In genomic region chr17:30582313-30582712, GRCm38 (mm10) we compare ENCODE assay signal across 22 mouse cellular contexts. TPM values are rescaled to one million over a fixed set of nuclear protein-coding genes. Genes with fewer than 3 reads are reported as not detected.
DNase-seq lines count a peak whose midpoint lies in the region; ATAC-seq and TF ChIP-seq lines count a peak whose summit lies in the region.
"Had no signal": no experiment of that assay in that cellular context is flagged by ENCODE, and none has a peak within 500 bp of the region (broad histone marks: within the 10 kb centered on the region; RNA-seq: fewer than 3 reads in every experiment).

No protein-coding gene starts in this region.

- no peaks in the 10 kb centered on the region for H3K27me3 ChIP-seq in heart, adult 2 months (ENCODE audit: control insufficient read depth, insufficient read depth, low read length)
- H3K27me3 ChIP-seq in liver, embryonic 14.5 days (ENCODE audit: control insufficient read depth, insufficient read depth, low read length) = no peaks in the 10 kb centered on the region
- H3K27me3 ChIP-seq in MEL (ENCODE audit: control insufficient read depth in 1 of 2, insufficient read depth in 2 of 2, low read length in 2 of 2) = no peaks in the 10 kb centered on the region
- H3K27me3 ChIP-seq: embryonic facial prominence, embryonic 12.5 days; heart, embryonic 15.5 days; hindbrain, embryonic 13.5 days had no signal

- no peaks in the 10 kb centered on the region for H3K79me2 ChIP-seq in heart, adult 2 months (replicated peaks; ENCODE audit: control insufficient read depth, insufficient read depth, low read length)
- H3K79me2 ChIP-seq in MEL (ENCODE audit: control insufficient read depth, insufficient read depth, low read length, poor library complexity) = no peaks in the 10 kb centered on the region

- no peak overlapping the region for H3K27ac ChIP-seq in heart, adult 2 months
- H3K27ac ChIP-seq in liver, embryonic 14.5 days = no peak overlapping the region
- no peak overlapping the region for H3K27ac ChIP-seq in MEL (ENCODE audit: control insufficient read depth, low read depth, low read length)
- H3K27ac ChIP-seq: embryonic facial prominence, embryonic 12.5 days; heart, embryonic 15.5 days; hindbrain, embryonic 13.5 days; hindbrain, postnatal 0 days had no signal

- no peak overlapping the region for H3K4me2 ChIP-seq in liver, embryonic 14.5 days (ENCODE audit: low read depth)
- H3K4me2 ChIP-seq: embryonic facial prominence, embryonic 12.5 days; heart, embryonic 11.5 days; heart, embryonic 15.5 days; hindbrain, embryonic 13.5 days had no signal

- no peaks in the 10 kb centered on the region for H3K36me3 ChIP-seq in heart, adult 2 months (ENCODE audit: control insufficient read depth, insufficient read depth, low read length)
- no peaks in the 10 kb centered on the region for H3K36me3 ChIP-seq in liver, embryonic 14.5 days (replicated peaks; ENCODE audit: control insufficient read depth, insufficient read depth, low read depth)
- no peaks in the 10 kb centered on the region for H3K36me3 ChIP-seq in MEL (ENCODE audit: control insufficient read depth in 1 of 2, insufficient read depth in 2 of 2, low read length in 2 of 2)
- H3K36me3 ChIP-seq: embryonic facial prominence, embryonic 12.5 days; heart, embryonic 15.5 days; hindbrain, embryonic 13.5 days had no signal

- no peak for TF ChIP-seq EP300 in heart, adult 2 months (IDR thresholded peaks at IDR 0.05; ENCODE audit: insufficient read depth, low read depth, low read length)
- no peak for TF ChIP-seq EP300 in liver, embryonic 14.5 days (IDR thresholded peaks at IDR 0.05; ENCODE audit: low read depth)
- TF ChIP-seq EP300 in MEL (IDR thresholded peaks at IDR 0.05; ENCODE audit: low read depth in 1 of 2, low read length in 2 of 2) = no peak

- H3K9me3 ChIP-seq in liver, embryonic 14.5 days (ENCODE audit: control insufficient read depth, low read length) = no peaks in the 10 kb centered on the region
- no peaks in the 10 kb centered on the region for H3K9me3 ChIP-seq in MEL (replicated peaks; ENCODE audit: insufficient read depth, low read length)
- H3K9me3 ChIP-seq: embryonic facial prominence, embryonic 12.5 days; G1E; heart, embryonic 15.5 days; hindbrain, embryonic 13.5 days had no signal

- DNase-seq in heart, adult 2 months = no peak
- no peak for DNase-seq in heart, adult 9 months (ENCODE audit: low spot score in 2 of 2)
- DNase-seq in liver, embryonic 14.5 days (ENCODE audit: low read depth in 3 of 3, low spot score in 3 of 3) = no peak
- DNase-seq in liver (no peak), MEL (ENCODE audit: low read depth, low spot score) (peak; percentile 41)
- no peak for DNase-seq in frontal cortex, postnatal 10 days (ENCODE audit: low spot score in 2 of 2)
- DNase-seq in right cerebral cortex, adult 18-20 months = no peak
- DNase-seq: adrenal gland, postnatal 14 days; cerebellum, adult 11-12 months; cerebellum, adult 9-10 months; cerebellum, postnatal 25 days; gastrocnemius, postnatal 36 days; heart, adult 11 months; heart, postnatal 14 days had no signal

- no peaks in the 10 kb centered on the region for H3K4me1 ChIP-seq in heart, adult 2 months (ENCODE audit: control insufficient read depth, insufficient read depth, low read length)
- H3K4me1 ChIP-seq in liver, embryonic 14.5 days (replicated peaks; ENCODE audit: control insufficient read depth in 2 of 2, insufficient read depth in 2 of 2, low read length in 1 of 2) = peaks cover 0 to 4% of the 10 kb centered on the region in 2 experiments; a peak in 1 of 4 replicates
- H3K4me1 ChIP-seq in MEL (ENCODE audit: control insufficient read depth in 1 of 2, insufficient read depth in 2 of 2, low read length in 2 of 2) = no peaks in the 10 kb centered on the region
- H3K4me1 ChIP-seq: embryonic facial prominence, embryonic 12.5 days; heart, embryonic 15.5 days had no signal

- TF ChIP-seq RAD21 in MEL (IDR thresholded peaks at IDR 0.05; ENCODE audit: low read depth, low read length) = peak; percentile 29

- no peak overlapping the region for H3K4me3 ChIP-seq in heart, adult 2 months
- no peak overlapping the region for H3K4me3 ChIP-seq in liver, embryonic 14.5 days (ENCODE audit: insufficient read depth in 1 of 2, low read depth in 2 of 2, low read length in 2 of 2)
- H3K4me3 ChIP-seq in MEL (ENCODE audit: control insufficient read depth in 1 of 2, insufficient read depth in 1 of 2, low read depth in 2 of 2, low read length in 2 of 2) = no peak overlapping the region
- H3K4me3 ChIP-seq: embryonic facial prominence, embryonic 12.5 days; heart, embryonic 15.5 days; hindbrain, embryonic 13.5 days had no signal

- TF ChIP-seq CTCF in heart, adult 2 months (IDR thresholded peaks at IDR 0.05) = peak; percentile 22
- TF ChIP-seq CTCF in liver, embryonic 14.5 days (IDR thresholded peaks at IDR 0.05; ENCODE audit: low read depth) = peak; percentile 18; the same call in 1 of the 2 replicates
- TF ChIP-seq CTCF in MEL (IDR thresholded peaks at IDR 0.05 in 2 of 3, conservative IDR thresholded peaks at IDR 0.05 in 1 of 3; ENCODE audit: control insufficient read depth in 1 of 3, insufficient read depth in 1 of 3, low read depth in 2 of 3, low read length in 3 of 3, poor library complexity in 1 of 3, severe bottlenecking in 1 of 3) = peak in 2 of 3 experiments; percentile 25 to 50; a peak in 3 of 6 replicates

- no peak overlapping the region for H3K9ac ChIP-seq in heart, adult 2 months (ENCODE audit: low read depth, low read length)
- H3K9ac ChIP-seq in liver, embryonic 14.5 days (replicated peaks) = no peak overlapping the region
- no peak overlapping the region for H3K9ac ChIP-seq in MEL (ENCODE audit: control insufficient read depth, low read depth, low read length, poor library complexity, severe bottlenecking)
- H3K9ac ChIP-seq: embryonic facial prominence, embryonic 12.5 days; heart, embryonic 15.5 days; hindbrain, embryonic 13.5 days had no signal

- WGBS in heart, adult 2 months = 87% methylated on average over 3 of the region's 3 CpGs
- WGBS in liver, embryonic 14.5 days (ENCODE audit: insufficient replicate concordance) = 61% methylated on average over 3 of the region's 3 CpGs

- TF ChIP-seq POLR2A in heart, adult 2 months (IDR thresholded peaks at IDR 0.05; ENCODE audit: insufficient read depth, low read depth, low read length) = no peak
- TF ChIP-seq POLR2A in MEL (IDR thresholded peaks at IDR 0.05; ENCODE audit: control insufficient read depth in 1 of 2, insufficient read depth in 1 of 2, low read depth in 1 of 2, low read length in 2 of 2, poor library complexity in 1 of 2) = no peak

- no peak for ATAC-seq in liver, embryonic 14.5 days (ENCODE audit: insufficient read depth)
- ATAC-seq: activated CD4-positive, CD25-positive, alpha-beta regulatory T cell, adult 4 months; forebrain, embryonic 16.5 days; hindbrain, postnatal 0 days had no signal

- intact Hi-C loops in heart, adult 2 months (cut with DNase I) = no loop called here

TF ChIP-seq in MEL, 35 proteins besides CTCF, POLR2A, EP300 and RAD21 (continues in another document):
- TF ChIP-seq MYB (IDR thresholded peaks at IDR 0.05; ENCODE audit: low read depth, low read length) (no peak), TBP (IDR thresholded peaks at IDR 0.05; ENCODE audit: low read depth, low read length) (peak; percentile 60), GATA1 (IDR thresholded peaks at IDR 0.05; ENCODE audit: low read depth, low read length) (no peak), ZC3H11A (IDR thresholded peaks at IDR 0.05; ENCODE audit: low read depth, low read length) (peak; percentile 32; the same call in 1 of the 2 replicates), HCFC1 (IDR thresholded peaks at IDR 0.05; ENCODE audit: low read depth, low read length) (no peak), MAX (IDR thresholded peaks at IDR 0.05; ENCODE audit: low read length) (no peak), ZKSCAN1 (IDR thresholded peaks at IDR 0.05; ENCODE audit: low read depth, low read length) (no peak), SMC3 (IDR thresholded peaks at IDR 0.05; ENCODE audit: low read depth, low read length) (peak; percentile 33; the same call in 1 of the 2 replicates), JUND (IDR thresholded peaks at IDR 0.05; ENCODE audit: low read depth, low read length) (no peak), ZNF384 (IDR thresholded peaks at IDR 0.05; ENCODE audit: low read depth, low read length) (no peak), TCF12 (IDR thresholded peaks at IDR 0.05; ENCODE audit: low read depth, low read length) (no peak), ELF1 (IDR thresholded peaks at IDR 0.05; ENCODE audit: low read depth, low read length) (no peak), USF1 (IDR thresholded peaks at IDR 0.05; ENCODE audit: low read depth, low read length) (no peak), NELFE (IDR thresholded peaks at IDR 0.05; ENCODE audit: low read depth, low read length) (no peak), POLR2AphosphoS2 (IDR thresholded peaks at IDR 0.05; ENCODE audit: low read length) (no peak), GABPA (IDR thresholded peaks at IDR 0.05; ENCODE audit: low read depth, low read length) (no peak), MXI1 (IDR thresholded peaks at IDR 0.05; ENCODE audit: low read depth, low read length) (no peak)

RNA-seq across cellular contexts. Expression of gene Btbd9, which starts 6.0 kb away (rescaled TPM):
- total RNA-seq in heart, adult 2 months (2021) = 10 to 100 TPM; 20.9 to 22.0 TPM
- 8.1 and 10.1 TPM in 2 replicates for polyA plus RNA-seq in heart, adult 2 months (2012; rRNA removed)
- polyA plus RNA-seq in liver, embryonic 14.5 days (2012; rRNA removed) = 2.6 and 2.7 TPM in 2 replicates
- 8.0 and 9.6 TPM in 2 replicates for polyA plus RNA-seq in liver, embryonic 14.5 days (2014; fragmentation: Nextera tagmentation; extraction: Ambion mirVana)
- 24.7 and 28.8 TPM in 2 replicates for total RNA-seq in MEL (2012; rRNA removed)
- 10 to 100 TPM in 1 of 2 experiments, not detected in 1; 33.8 TPM for polyA plus RNA-seq in MEL (2012; ENCODE audit: insufficient read depth in 1 of 2, insufficient read length in 2 of 2, low read depth in 1 of 2, low replicate concordance in 2 of 2, missing spikeins in 1 of 2)

RNA-seq across cellular contexts. Expression of gene Dnah8, which starts 41.8 kb away (rescaled TPM):
- total RNA-seq in heart, adult 2 months (2021) = 1 to 10 TPM in 1 of 2 experiments, under 1 TPM in 1; 0.97 to 1.2 TPM
- polyA plus RNA-seq in heart, adult 2 months (2012; rRNA removed) = 0.45 and 1.00 TPM in 2 replicates
- 1.1 and 1.8 TPM in 2 replicates for polyA plus RNA-seq in liver, embryonic 14.5 days (2012; rRNA removed)
- polyA plus RNA-seq in liver, embryonic 14.5 days (2014; fragmentation: Nextera tagmentation; extraction: Ambion mirVana) = 0.83 and 1.2 TPM in 2 replicates
- 12.3 and 15.4 TPM in 2 replicates for total RNA-seq in MEL (2012; rRNA removed)
- 100 to 1,000 TPM in 1 of 2 experiments, 10 to 100 TPM in 1; 19.5 to 143 TPM for polyA plus RNA-seq in MEL (2012; ENCODE audit: insufficient read depth in 1 of 2, insufficient read length in 2 of 2, low read depth in 1 of 2, low replicate concordance in 2 of 2, missing spikeins in 1 of 2)

RNA-seq across cellular contexts. Expression of gene Glo1, which starts 44.4 kb away (rescaled TPM):
- 100 to 1,000 TPM; 146 to 164 TPM for total RNA-seq in heart, adult 2 months (2021)
- 65.7 and 118 TPM in 2 replicates for polyA plus RNA-seq in heart, adult 2 months (2012; rRNA removed)
- 98.1 and 103 TPM in 2 replicates for polyA plus RNA-seq in liver, embryonic 14.5 days (2012; rRNA removed)
- polyA plus RNA-seq in liver, embryonic 14.5 days (2014; fragmentation: Nextera tagmentation; extraction: Ambion mirVana) = 273 and 280 TPM in 2 replicates
- 258 and 260 TPM in 2 replicates for total RNA-seq in MEL (2012; rRNA removed)
- polyA plus RNA-seq in MEL (2012; ENCODE audit: insufficient read depth in 1 of 2, insufficient read length in 2 of 2, low read depth in 1 of 2, low replicate concordance in 2 of 2, missing spikeins in 1 of 2) = 100 to 1,000 TPM in 1 of 2 experiments, 10 to 100 TPM in 1; 58.5 to 288 TPM

Comparison
In these comparisons a context has a peak if more than half of its experiments do, and no peak if none do; other contexts are left out.
1. RNA of gene Dnah8, which starts 41.8 kb away (polyA plus RNA-seq): 19.5 to 143 TPM in MEL; 0.83 to 1.8 TPM in liver, embryonic 14.5 days and 0.45 to 1.00 TPM in heart, adult 2 months; every median in the first group is over 4 times any median in the second.
2. Peak in every context shown above with its lines, with median percentiles within 50 percentile points of each other: CTCF ChIP-seq.